Mouse (Mus musculus) forelimb bud, embryonic 11.5 days (tissue): ENCODE measurements around the gene Gm21992.
"Not testable (repeated sequence)": the region's sequence is repeated elsewhere in the genome, so short reads cannot be mapped to it uniquely, and the experiment has no call there.

ENCODE experiments used
- DNase-seq: peaks from one replicate; pipeline ENCODE4 v3.0.0-alpha.2; 2012; ENCODE audit warnings: low read depth, low spot score

The Gm21992 gene

GRCm38 (mm10) chr19:4813015-4813414 lies 1.6 kb upstream of the Gm21992 start:
- DNase-seq, result no peak

- not testable (repeated sequence) for DNase-seq
Observed at GRCm38 (mm10) chr19:4812334-4812949, 1.0 kb upstream of the Gm21992 start.

GRCm38 (mm10) chr19:4811909-4812242 lies 464 bp upstream of the Gm21992 start:
- DNase-seq, result no peak

GRCm38 (mm10) chr19:4810746-4811062 lies 708 bp downstream of the Gm21992 start:
- no peak for DNase-seq

- DNase-seq, result no peak
Observed at GRCm38 (mm10) chr19:4810309-4810708, 1.1 kb downstream of the Gm21992 start.

- no peak for DNase-seq
Observed at GRCm38 (mm10) chr19:4803283-4803682, 8.1 kb downstream of the Gm21992 start.

GRCm38 (mm10) chr19:4802691-4803091 lies 8.7 kb downstream of the Gm21992 start:
- no peak for DNase-seq

- no peak for DNase-seq
Observed at GRCm38 (mm10) chr19:4799083-4799482, 12.3 kb downstream of the Gm21992 start.

GRCm38 (mm10) chr19:4797846-4798245 lies 13.6 kb downstream of the Gm21992 start:
- no peak for DNase-seq

- DNase-seq, result no peak
Observed at GRCm38 (mm10) chr19:4795929-4796328, 15.5 kb downstream of the Gm21992 start.

GRCm38 (mm10) chr19:4793831-4794422 lies 17.5 kb downstream of the Gm21992 start, which contains the start of gene Rbm4:
Gene Rbm4 (minus strand): TSS chr19:4793901.
- peak; percentile 100 for DNase-seq

- no peak for DNase-seq
Observed at GRCm38 (mm10) chr19:4793281-4793830, 18.1 kb downstream of the Gm21992 start.

- no peak for DNase-seq
Observed at GRCm38 (mm10) chr19:4786313-4786712, 25.1 kb downstream of the Gm21992 start.

- DNase-seq, result no peak
Observed at GRCm38 (mm10) chr19:4785206-4785605, 26.2 kb downstream of the Gm21992 start.

GRCm38 (mm10) chr19:4782891-4783290 lies 28.5 kb downstream of the Gm21992 start:
- DNase-seq, result no peak

GRCm38 (mm10) chr19:4772785-4773184 lies 38.6 kb downstream of the Gm21992 start:
- DNase-seq, result no peak

GRCm38 (mm10) chr19:4767507-4768148 lies 43.8 kb downstream of the Gm21992 start:
- DNase-seq, result no peak

GRCm38 (mm10) chr19:4762876-4763275 lies 48.5 kb downstream of the Gm21992 start:
- DNase-seq, result no peak

GRCm38 (mm10) chr19:4760544-4760943 lies 50.9 kb downstream of the Gm21992 start:
- not testable (repeated sequence) for DNase-seq

- no peak for DNase-seq
Observed at GRCm38 (mm10) chr19:4756921-4757320, 54.5 kb downstream of the Gm21992 start.

- peak; percentile 99 for DNase-seq
Observed at GRCm38 (mm10) chr19:4756193-4756911, 55.1 kb downstream of the Gm21992 start, which contains the start of gene Rbm4b. Gene Rbm4b (plus strand): TSS chr19:4756497.

- peak; percentile 87 for DNase-seq
Observed at GRCm38 (mm10) chr19:4755565-4756192, 55.7 kb downstream of the Gm21992 start.
